Mouse (Mus musculus): ENCODE measurements around the gene Il21r.

DNA sequence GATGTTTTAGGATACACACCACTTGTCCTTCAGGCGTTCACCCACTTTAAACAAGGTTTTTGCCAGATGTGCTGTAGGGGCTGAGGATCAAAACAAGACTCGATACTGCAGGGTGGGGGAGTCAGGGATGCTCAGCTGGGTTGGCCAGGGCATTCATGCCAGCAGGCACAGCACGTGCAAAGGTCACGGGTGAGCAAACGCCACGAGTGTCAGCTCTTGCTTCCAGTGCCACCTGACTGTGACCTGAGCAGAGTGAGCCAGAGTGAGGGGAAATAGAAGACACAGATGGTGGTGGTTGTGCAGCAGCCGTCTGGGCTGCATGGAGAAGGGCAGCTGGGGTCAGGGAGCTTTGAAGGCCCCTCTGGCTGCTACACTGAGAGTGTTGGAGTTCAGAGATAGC is 22.6 kb downstream of the Il21r start:
- no peak for TF ChIP-seq CTCF (IDR thresholded peaks at IDR 0.05; ENCODE audit: borderline replicate concordance, extremely low read depth, insufficient read depth, insufficient read length)
- TF ChIP-seq POLR2A (IDR thresholded peaks at IDR 0.05; ENCODE audit: borderline replicate concordance, extremely low read depth, insufficient read depth, insufficient read length, poor library complexity, severe bottlenecking), result no peak

Data from brain, embryonic 14.5 days (tissue).